Mouse (Mus musculus) erythroid progenitor cell, adult 5-6 weeks (primary cell): ENCODE data around the gene Chac1. TPM values are rescaled to one million over a fixed set of nuclear protein-coding genes. Genes with fewer than 3 reads are reported as not detected.

Experiments
- ATAC-seq: replicated peaks from 2 replicates; pipeline ENCODE4 v1.8.0; 2016; ENCODE audit warnings: moderate number of reproducible peaks, mild to moderate bottlenecking, moderate TSS enrichment, inconsistent platforms; ENCODE audit not compliant: poor library complexity, low FRiP score, severe bottlenecking
- total RNA-seq, 2 experiments: library from RNA; stranded (forward) in 1 of 2; stranded (reverse) in 1 of 2; fragments of 150-400 nt in 1 of 2; fragments of 186-747, 209-891 nt in 1 of 2; gene quantifications; 2 replicates each; pipeline versions ENCODE4 v1.2.3 to v1.2.4; 2015 to 2017; ENCODE audit warnings: low replicate concordance in 2 of 2

The Chac1 gene
- total RNA-seq (2015; ENCODE audit: low replicate concordance) (4.3 TPM in 1 of 2 replicates, not detected in the other), total RNA-seq (2017; ENCODE audit: low replicate concordance) (0.13 TPM in 1 of 2 replicates, not detected in the other)

GRCm38 (mm10) chr2:119350555-119351486 lies at the start of gene Chac1:
Gene Chac1, plus strand, starts transcription at chr2:119351229.
- peak; percentile 88 for ATAC-seq

- no peak for ATAC-seq
Observed at GRCm38 (mm10) chr2:119302876-119303275, 48.2 kb upstream of the Chac1 start.

- no peak for ATAC-seq
Observed at GRCm38 (mm10) chr2:119304391-119304790, 46.6 kb upstream of the Chac1 start.

GRCm38 (mm10) chr2:119304798-119305208 lies 46.2 kb upstream of the Chac1 start:
- no peak for ATAC-seq

GRCm38 (mm10) chr2:119311544-119311943 lies 39.5 kb upstream of the Chac1 start:
- ATAC-seq = no peak

- no peak for ATAC-seq
Observed at GRCm38 (mm10) chr2:119312380-119312958, 38.6 kb upstream of the Chac1 start.

GRCm38 (mm10) chr2:119313780-119314479 lies 37.1 kb upstream of the Chac1 start:
- no peak for ATAC-seq

GRCm38 (mm10) chr2:119314742-119315310 lies 36.2 kb upstream of the Chac1 start:
- no peak for ATAC-seq

- ATAC-seq = no peak
Observed at GRCm38 (mm10) chr2:119318043-119318710, 32.9 kb upstream of the Chac1 start.

GRCm38 (mm10) chr2:119320571-119320970 lies 30.5 kb upstream of the Chac1 start:
- ATAC-seq = no peak

- ATAC-seq = no peak
Observed at GRCm38 (mm10) chr2:119321771-119322586, 29.1 kb upstream of the Chac1 start.

GRCm38 (mm10) chr2:119322587-119323300 lies 28.3 kb upstream of the Chac1 start:
- ATAC-seq = no peak

- no peak for ATAC-seq
Observed at GRCm38 (mm10) chr2:119323866-119324575, 27.0 kb upstream of the Chac1 start.

- ATAC-seq = no peak
Observed at GRCm38 (mm10) chr2:119324576-119325318, 26.3 kb upstream of the Chac1 start.

- no peak for ATAC-seq
Observed at GRCm38 (mm10) chr2:119325568-119326143, 25.4 kb upstream of the Chac1 start, which contains the start of gene Dll4. Gene Dll4, plus strand, starts transcription at chr2:119325784.
